Mouse (Mus musculus) heart, adult 2 months (tissue): ENCODE data around the gene Wrnip1.

Source experiments
- CTCF ChIP-seq: fragments of 200-600 bp; IDR thresholded peaks from 2 replicates; pipeline ENCODE4 v1.8.1; 2022; ENCODE audit warnings: antibody characterized with exemption, mild to moderate bottlenecking, moderate library complexity
- EP300 ChIP-seq: fragments of 200-500 bp; IDR thresholded peaks from 2 replicates; pipeline ENCODE4 v1.6.1; 2011; ENCODE audit warnings: low read depth, low read length, control low read depth; ENCODE audit not compliant: insufficient read depth
- POLR2A ChIP-seq: fragments of 200-500 bp; IDR thresholded peaks from 2 replicates; pipeline ENCODE4 v1.6.1; 2011; ENCODE audit warnings: mild to moderate bottlenecking, low read depth, low read length, control low read depth; ENCODE audit not compliant: insufficient read depth

GRCm38 (mm10) chr13:32806820-32807219 lies 5.0 kb downstream of the Wrnip1 start:
- no peak for TF ChIP-seq POLR2A
- no peak for TF ChIP-seq CTCF
- no peak for TF ChIP-seq EP300
